Mouse (Mus musculus) left cerebral cortex, adult 18-20 months (tissue): ENCODE results near the gene Trappc10. TPM values are rescaled to one million over a fixed set of nuclear protein-coding genes. Genes with fewer than 3 reads are reported as not detected.
A peak's percentile ranks its signal among the peaks of the same experiment; 100 is the strongest.
"Not testable (repeated sequence)": the region's sequence is repeated elsewhere in the genome, so short reads cannot be mapped to it uniquely, and the experiment has no call there.

Experiments
- DNase-seq, 2 experiments: peaks; one replicate each; pipeline ENCODE4 v3.0.0; 2021 to 2022; ENCODE audit warnings: low spot score in 2 of 2, mixed read lengths in 1 of 2
- total RNA-seq, 2 experiments: library from RNA; stranded (reverse); gene quantifications; 2 replicates each; pipeline ENCODE4 v1.2.3; 2021

Trappc10 gene
- total RNA-seq, 2 experiments from 2014 or later, result 84.4 to 85.7 TPM

DNA sequence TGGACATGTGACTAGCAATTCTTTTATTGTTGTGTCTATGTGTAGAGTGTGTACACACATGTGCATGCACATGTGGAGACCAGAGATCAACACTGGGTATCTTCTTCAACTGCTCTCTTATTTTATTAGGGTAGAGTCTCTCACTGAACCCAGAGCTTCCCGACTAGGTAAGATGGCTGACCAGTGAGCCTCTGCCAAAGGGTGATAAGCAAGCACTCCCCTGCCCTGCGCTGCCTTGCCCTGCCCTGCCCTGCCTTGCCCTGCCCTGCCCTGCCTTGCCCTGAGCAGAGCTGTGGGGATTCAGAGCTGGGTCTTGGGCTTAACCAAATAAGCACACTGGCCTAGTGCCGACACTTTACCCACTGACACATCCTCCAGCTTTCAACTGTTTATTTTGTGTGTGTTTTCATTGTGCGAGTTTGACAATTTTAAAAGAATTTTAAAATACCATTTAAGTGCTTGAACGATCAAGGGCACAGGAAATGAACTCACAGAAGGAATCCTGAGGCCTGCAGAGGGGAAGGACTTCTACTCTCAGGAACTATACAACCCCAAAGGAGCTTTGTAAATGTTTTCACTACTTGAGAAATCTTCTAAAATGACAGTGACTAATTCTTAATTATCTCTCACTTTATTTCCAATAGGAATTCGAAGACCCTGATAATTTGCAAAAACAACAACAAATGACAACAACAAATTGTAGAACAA, 27.9 kb downstream of the Trappc10 start:
- DNase-seq, result no peak

DNA sequence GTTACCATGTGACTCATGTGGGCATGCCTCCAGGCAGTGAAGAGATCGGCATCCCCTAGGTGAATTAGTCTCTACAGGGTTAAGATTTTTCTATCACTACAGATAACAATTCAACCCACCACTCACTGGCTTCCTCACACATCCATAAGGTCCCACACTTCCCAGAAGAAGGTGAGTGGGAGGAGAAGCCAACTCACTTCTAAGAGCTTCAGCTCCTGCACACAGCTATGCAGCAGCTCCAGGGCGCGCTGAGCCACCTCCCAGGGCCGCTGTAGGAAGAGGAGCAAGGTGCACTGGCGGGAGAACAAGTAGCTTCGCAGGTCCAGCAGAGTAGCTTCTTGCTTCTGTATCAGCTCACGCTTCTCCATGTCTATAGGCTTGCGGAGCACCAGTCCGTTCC, 30.1 kb downstream of the Trappc10 start:
- DNase-seq, result peak; percentile 25 to 45

DNA sequence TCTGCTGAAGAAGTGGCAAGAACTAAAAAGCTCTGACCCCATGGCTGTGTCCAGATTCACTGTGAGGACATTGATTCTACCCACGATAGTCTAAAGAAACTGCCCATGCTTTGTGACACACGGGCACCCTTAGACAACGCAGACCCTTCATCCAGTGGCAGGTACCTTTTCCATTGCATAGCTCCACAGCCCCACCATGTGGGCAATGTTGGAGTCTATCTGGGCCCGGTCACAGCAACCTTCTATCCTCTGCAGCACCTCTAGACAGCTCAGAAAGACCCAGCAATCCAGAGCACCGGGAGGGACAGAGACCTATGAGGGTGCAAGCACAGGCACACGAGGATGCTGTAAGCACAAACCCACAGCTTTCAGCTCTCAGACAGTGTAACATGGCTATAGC, 33.1 kb downstream of the Trappc10 start:
- DNase-seq, result no peak

DNA sequence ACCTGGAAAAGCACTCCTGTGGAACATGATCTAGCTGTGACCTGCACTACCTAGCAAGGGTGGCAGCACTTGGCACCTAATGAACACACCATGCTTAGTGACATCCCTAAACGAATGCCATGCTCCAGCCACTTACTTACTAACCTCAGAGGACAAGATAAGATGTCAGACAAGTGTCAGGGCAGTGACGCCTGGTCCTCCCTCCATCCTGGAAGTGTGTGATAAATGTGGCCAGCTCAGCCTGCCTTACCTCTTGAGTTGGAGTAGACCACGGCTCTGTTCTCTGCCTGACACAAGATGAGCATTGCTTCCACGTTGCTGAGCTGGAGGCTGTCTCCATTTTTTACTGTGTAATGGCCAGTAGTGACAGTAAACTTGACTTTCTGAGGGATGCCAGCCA, 43.3 kb downstream of the Trappc10 start:
- no peak for DNase-seq

DNA sequence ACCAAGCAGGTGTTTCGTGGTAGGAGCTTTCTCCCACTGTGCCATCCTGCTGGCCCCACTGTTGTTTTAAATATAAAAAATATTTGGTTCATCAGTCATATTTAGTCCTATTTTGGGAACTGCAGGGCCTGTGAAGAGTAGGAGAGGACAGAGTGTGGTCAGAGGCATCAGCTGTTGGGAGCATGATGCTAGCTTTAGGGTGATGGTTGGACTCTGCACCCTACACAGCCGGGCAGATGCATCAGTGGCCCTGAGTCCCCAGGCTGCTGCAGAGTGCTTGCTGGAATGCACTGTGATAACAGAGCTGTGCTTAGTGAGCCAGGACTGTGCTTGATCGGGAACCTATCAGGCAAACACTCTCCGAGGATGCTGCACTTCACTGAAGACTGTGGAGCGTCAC, 51.5 kb downstream of the Trappc10 start:
- no peak for DNase-seq

DNA sequence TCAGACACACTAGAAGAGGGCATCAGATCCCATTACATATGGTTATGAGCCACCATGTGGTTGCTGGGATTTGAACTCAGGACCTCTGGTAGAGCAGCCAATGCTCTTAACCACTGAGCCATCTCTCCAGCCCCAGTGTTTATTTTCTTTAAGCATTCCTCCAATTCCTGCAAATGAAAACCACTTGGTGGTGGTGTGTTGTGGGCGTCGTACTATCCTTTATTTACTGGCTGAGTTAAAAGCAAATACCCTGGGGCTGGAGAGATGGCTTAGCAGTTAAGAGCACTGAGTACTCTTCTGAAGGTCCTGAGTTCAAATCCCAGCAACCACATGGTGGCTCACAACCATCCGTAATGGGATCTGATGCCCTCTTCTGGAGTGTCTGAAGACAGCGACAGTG, 58.4 kb downstream of the Trappc10 start:
- not testable (repeated sequence) for DNase-seq

DNA sequence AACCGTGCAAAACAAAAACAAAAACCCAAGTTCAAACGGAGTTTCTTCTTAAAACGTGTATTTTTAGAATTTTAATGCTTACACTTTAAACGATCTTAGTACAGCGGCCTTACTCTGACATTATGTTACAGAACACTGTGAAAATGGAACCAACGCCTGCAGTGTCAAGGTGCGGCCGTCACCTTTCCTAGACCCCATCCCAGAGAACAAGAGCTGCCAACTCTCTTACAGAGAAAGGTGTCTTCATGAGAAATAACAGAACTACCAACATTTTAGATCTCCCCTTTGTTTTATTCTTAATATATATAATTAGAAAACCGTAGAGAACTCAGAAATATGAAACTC, 59.1 kb downstream of the Trappc10 start:
- DNase-seq, result no peak

DNA sequence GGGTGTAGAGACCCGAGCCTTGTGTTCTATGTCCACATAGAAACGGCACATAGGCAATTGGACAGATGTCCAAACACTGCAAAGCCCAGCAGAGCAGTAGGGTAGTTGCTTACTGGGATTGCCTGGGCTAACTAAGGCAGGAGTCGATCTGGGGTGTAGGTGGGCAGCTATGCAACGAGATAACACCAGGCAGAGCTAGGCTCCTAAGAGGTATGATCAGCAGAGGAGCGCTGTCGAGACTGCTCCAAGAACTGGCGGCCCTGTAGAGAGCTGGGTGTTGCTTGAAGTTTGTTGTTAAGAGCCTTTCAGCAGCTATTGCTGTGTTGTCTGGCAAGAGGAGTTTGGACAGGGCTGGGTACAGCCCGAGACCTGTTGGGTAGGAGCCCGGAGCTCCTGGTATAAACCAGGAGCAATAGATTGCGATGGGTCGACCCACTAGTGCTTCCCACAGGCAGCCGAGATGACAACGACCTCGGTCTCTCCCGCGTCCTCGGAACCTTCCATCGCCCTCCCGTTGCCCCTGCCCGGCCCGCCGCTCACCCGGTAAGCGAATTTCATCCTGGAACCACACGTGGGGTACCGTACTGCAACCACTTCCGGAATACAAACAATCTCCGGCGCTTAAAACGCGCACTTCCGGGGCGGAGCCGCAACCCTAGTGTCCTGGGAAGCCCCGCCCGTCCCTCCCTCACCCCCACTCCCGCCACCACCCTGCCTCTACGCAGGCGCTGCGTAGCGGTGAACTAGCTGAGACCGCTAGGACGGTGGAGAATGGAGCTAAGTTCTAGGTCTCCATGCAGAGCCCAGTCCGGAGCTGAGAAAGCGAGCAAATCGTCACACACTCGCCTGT, 59.7 kb downstream of the Trappc10 start, which contains the start of gene Pwp2:
Gene Pwp2, minus strand, starts transcription at position 619 of the 850 bp plus-strand sequence.
- peak; percentile 90 to 91 for DNase-seq

DNA sequence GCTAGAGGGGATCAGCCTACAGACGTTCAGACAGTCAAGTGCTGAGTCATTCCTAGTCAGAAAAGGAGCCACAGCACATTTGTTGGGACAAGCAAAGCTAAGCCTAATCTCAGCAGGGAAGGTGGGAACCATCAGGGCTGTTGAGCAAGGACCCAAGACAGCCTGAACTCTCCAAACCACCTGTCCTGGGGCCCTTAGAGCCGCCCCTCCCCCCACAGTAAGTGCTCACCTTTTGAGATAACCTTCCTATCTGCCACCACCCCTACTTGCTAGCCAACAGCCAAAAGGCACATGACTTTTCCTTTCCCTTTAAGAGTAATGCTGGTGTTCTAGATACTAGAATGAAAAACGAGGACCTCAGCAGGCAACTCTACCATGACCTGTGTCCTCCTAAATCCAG, 60.9 kb downstream of the Trappc10 start:
- no peak for DNase-seq

DNA sequence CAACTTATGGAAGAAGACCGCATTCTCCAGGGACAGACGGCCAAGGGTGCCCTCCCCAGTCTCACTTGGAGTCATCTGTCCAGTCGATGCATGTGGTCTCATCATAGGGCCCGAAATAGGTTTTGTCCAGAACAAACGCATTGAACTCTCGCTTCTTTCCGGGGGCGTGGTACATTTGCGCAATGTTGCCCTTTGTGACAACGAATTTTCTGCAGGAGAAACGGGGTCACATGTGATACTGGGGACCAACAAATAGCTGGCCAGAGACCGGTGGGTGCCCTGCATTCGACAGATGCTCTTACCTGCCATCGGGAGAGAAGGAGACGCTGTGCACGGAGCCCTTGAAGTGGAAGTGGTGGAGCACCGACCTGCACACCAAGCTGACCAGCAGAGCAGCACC, 62.1 kb downstream of the Trappc10 start:
- DNase-seq, result no peak

DNA sequence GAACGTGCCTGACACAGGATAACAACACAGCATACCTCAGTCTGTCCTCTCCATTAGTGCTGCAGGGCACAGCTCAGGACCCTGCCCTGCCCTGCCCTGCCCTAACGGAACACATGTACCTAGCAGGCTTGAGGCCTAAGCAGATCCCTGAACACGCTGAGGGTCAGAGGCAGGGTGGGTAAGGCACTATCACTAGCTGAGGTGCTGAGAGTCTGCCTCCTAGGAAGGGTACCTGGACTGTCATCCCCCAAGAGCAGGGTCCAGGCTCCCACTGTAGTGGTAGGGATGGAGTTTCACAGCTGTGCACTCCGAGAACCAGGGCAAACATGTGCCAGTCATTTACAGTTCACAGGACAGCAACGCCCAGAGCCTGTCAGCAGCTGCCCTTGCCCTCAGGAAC, 70.0 kb downstream of the Trappc10 start:
- DNase-seq, result no peak

DNA sequence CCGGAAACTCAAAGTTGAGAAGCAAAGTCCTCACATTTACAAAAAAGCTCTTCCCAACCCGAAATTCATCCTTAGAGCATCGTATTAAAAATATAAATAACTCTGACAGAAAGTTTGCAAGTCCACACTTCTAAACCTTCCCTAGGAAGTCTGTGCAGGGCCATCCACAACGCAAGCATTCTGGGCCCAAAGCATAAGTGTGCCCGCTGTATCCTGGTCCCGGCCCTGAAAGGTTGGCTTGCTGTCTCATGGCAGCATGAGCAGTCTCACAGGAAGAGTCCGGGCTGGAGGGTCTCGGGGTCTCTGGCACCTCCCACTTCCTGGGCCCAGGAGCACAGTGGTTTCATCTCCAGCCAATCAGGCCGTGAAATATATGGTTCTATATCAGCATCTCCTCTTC, 72.9 kb downstream of the Trappc10 start:
- DNase-seq, result no peak

DNA sequence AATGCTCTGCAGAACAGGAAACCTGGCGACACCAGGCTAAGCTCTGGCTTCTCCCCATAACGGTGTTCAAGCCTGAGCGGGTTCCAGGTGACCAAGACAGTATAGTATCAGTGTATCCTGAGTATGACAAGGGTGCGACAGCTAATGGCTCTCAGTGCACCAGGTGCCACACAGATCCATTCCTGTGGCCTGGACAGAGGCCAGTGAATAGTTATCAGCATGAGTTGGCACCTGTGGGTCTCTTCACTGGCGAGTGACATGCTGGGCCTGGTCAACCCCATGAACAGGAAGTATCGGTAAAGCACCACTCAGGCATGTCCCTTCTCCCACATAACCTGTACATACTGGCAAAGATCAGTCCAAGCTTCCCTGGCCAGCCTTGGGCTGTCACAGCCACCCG, 73.4 kb downstream of the Trappc10 start:
- DNase-seq, result no peak

DNA sequence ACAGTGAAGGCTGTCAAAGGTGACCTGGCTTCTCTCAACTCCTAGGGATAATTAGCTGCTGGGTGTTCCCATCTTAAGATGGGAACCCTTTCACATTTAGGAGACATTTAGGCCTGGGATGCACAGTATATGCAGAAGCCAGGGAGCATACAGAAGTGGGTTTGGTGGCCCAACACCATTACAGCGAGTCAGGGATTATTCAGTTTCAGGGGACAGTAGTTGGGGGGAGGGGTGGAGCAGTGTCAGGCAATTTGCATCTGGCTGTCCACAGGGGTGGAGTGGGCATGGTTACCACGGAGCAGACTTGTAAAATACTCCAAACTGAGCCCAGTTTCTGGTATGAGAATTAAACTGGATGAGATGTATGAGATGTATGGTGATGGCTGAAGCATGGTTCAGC, 74.0 kb downstream of the Trappc10 start:
- no peak for DNase-seq

DNA sequence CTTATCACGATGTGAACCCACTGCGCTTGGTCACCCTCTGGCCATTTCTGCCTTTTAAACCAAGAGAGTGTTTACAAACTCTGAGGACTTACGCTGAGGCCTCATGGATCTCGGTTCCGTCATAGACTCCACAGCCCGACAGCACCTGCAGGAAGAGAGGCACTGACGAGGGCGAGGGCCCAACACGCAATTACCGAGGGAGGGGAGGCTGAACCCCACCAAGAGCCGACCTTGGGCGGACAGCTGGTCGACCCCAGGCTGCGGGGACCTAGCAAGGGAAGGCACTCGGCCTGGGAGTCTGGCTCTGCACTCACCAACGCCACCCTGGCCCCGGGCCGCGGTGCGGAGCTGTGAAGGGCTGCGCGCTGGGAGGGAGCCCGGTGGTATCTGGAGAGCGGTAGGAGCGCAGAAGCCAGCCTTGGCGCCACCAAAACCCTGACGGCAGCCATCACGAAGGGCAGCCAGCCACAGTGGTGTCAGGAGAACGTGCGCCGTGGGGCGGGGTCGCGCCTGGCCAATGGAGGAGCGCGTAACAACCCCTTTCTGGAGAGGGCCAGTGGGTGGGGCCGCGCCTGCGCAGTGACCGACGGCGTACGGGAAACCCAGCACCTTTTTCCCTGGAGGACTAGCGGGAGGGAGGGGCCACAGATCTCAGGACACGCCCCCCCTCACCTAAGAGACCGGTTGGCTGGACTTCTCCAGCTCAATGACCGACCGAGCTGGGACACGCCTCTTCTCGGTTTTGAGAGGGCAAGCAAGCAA, 75.0 kb downstream of the Trappc10 start, which contains the start of gene D10Jhu81e:
Gene D10Jhu81e, minus strand, starts transcription at position 502 of the 762 bp plus-strand sequence.
- DNase-seq, result peak; percentile 100

DNA sequence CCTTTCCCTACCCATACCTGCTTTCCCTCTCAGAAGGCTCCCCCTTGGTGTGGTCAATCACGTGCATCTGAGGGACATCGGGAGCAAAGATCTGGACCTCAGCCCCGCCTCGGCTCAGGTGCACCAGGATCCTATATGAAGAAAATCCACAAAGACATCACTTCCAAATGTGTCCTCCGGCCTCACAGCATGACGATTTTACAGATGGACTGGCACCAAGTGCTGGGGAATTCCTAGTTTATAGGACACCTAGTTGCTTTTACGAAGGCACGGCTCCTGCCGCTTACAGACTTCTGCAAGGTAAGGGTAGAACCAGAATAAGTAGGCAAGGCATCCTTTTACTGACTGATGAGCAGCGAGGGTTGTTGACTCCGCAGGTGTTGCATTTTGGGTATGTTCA, 75.6 kb downstream of the Trappc10 start:
- no peak for DNase-seq

DNA sequence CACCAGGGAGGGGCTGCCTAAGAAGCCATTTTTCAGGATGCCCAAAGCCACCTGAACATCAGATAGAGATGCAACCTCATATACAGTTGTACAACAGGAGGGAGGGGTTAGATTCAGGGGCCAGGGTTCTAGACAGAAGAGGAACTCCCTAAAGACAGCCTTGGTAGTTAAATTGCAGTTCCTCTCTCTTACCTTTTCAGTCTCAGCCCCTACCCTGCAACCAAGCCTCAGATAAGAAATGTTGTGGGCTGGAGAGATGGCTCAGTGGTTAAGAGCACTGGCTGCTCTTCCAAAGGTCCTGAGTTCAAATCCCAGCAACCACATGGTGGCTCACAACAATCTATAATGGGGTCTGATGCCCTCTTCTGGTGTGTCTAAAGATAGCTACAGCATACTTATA, 76.7 kb downstream of the Trappc10 start:
- DNase-seq, result no peak

DNA sequence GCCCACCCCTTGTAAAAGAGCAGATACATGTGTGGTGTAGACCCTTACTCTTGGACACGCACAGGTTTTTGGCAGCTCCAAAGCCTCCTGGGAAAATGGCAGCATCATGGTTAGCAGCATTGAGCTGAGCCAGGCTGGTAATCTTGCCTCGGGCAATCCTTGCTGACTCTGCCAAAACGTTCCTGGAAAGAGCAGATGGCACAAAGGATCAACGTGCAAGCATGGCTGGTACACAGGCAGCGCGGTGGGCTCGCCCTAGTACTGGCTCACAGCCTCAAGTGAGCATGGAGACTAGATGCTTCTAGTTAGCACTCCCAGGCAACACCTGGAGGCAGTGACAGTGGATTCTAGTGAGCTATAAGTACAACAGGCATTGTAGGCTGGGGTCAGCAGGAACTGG, 77.1 kb downstream of the Trappc10 start:
- no peak for DNase-seq

DNA sequence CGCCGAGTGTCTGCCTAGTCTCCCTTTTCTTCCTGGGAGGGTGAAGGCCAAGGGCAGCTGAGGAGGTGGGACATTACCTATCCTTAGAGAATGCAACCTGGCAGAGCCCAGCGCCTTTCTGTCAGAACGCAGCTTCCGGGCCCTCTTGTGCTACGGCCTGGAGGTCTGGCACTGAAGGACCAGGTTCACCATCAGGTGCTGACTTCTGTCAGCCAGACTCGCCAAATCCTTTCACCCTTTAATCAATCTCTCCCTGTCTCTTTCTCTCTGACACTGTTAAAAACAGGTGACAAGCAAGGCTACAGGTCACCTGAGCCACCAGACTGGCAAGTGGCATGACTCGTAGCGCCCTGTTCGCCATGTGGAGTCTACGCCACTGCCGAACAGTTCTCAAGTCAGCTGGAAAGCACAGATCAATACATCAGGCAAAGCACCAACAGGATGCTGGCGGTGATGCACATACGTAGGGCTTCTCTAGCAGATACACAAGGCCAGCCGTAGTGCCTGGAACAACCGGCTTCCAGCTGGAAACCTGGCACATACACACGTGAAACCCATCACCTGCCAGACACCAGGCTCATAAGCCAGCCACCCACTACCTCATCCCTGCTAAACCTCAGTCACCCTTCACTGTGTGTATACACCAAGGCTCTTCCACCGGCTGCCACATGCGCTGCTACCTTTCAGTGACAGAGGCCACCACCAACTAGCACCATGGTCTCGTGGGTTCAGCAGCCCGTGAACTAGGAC, 79.0 kb downstream of the Trappc10 start:
- no peak for DNase-seq

DNA sequence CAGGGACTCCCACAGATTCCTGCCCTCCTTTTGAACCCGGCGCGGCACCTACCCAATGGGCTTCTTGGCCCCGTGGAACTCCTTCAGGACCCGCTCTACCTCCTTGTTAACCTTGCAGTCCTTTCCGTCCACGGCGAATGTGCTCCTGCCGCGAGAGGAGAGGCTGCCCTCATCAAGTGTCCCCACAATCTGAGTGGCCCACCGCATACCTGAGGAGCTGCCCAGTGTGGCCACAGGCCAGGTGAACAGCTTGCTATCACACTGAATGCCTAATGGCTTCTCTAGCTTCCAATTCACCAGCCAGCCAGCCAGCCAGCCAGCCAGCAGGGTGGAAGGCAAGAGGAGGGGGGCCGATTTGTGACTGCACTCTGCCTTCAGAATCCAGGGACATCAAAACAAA, 79.7 kb downstream of the Trappc10 start:
- no peak for DNase-seq

DNA sequence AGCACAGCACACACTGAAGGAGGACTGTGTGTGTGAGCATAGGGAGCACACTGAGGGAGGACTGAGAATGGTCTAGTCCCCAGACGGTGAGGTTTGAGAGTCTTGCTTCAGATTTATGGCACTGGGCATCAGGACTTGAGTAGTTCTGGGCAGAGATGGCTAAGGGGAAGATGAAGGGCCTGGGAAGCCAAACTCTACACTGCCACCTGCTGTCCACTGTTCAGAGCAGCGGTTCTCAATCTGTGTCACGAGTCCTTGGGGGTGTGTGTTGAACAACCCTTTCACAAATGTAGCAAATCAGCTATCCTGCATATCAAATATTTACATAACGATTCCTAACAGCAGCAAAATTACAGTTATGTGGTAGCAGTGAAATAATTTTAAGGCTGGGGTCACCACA, 80.5 kb downstream of the Trappc10 start:
- peak; percentile 69 to 77 for DNase-seq
